Mouse (Mus musculus): Measurements from ENCODE around the gene Ttc13. TPM values are rescaled to one million over a fixed set of nuclear protein-coding genes. Genes with fewer than 3 reads are reported as not detected.

Ttc13 gene
- polyA plus RNA-seq, 1 experiment from 2014 or later: 52.5 TPM

DNA sequence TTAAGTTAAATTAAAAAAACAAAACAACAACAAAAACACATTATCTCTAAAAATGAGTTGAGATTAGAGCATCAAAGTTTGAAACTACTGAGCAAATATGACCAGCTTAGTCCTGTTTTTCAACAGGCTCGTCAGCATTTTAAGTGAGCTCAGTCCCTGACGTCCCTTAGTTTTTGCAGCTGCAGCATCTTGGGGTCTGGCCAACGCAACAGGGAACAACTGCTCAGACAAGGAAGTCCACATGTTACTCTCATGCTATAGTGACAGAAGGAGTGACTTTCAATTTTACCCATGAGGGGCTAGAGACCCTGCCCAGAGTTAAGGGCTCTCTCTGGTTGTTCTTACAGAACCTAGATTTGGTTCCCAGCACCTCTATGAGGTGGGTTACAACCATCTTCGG lies 17.4 kb downstream of the Ttc13 start:
- no peak for ATAC-seq (ENCODE audit: insufficient read depth)
- Histone ChIP-seq H3K9me3 (ENCODE audit: low read depth, low read length) (no peaks in the 10 kb centered on the region), H3K27ac (ENCODE audit: low read depth) (no peak overlapping the region), H3K36me3 (ENCODE audit: insufficient read depth) (peaks cover 36% of the 10 kb centered on the region), H3K4me1 (ENCODE audit: insufficient read depth) (no peaks in the 10 kb centered on the region), H3K4me2 (no peak overlapping the region), H3K4me3 (ENCODE audit: low read depth, low read length) (no peak overlapping the region), H3K9ac (no peak overlapping the region), H3K27me3 (ENCODE audit: insufficient read depth, low read length) (no peaks in the 10 kb centered on the region)
- no peak for TF ChIP-seq CTCF (IDR thresholded peaks at IDR 0.05; ENCODE audit: low read depth)
- no peak for DNase-seq
- 77% methylated on average over 4 of the region's 4 CpGs for WGBS

DNA sequence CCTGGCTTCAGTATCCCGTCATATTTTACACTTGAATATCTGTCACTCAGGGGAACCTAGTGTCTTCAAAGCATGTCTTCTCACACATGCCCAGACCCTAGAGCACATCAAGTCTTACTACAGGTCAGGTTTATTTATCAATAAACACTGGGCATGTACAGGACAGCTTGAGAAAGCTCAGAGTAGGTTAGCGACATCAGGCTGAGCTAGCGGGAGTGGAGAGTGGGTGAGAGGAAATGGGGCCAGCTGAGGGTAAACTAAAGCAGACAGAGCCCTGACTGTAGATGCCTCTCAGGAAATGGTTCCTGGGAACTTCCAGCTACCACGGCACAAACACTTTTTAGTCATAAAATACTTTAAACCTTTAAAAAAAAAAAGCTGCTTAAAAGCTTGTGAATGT lies 18.3 kb downstream of the Ttc13 start:
- DNase-seq: no peak
- Histone ChIP-seq H3K27ac (ENCODE audit: low read depth) (no peak overlapping the region), H3K4me1 (ENCODE audit: insufficient read depth) (no peaks in the 10 kb centered on the region), H3K4me2 (no peak overlapping the region), H3K27me3 (ENCODE audit: insufficient read depth, low read length) (no peaks in the 10 kb centered on the region), H3K9ac (no peak overlapping the region), H3K36me3 (ENCODE audit: insufficient read depth) (peaks cover 35% of the 10 kb centered on the region), H3K4me3 (ENCODE audit: low read depth, low read length) (no peak overlapping the region), H3K9me3 (ENCODE audit: low read depth, low read length) (no peaks in the 10 kb centered on the region)
- ATAC-seq (ENCODE audit: insufficient read depth): no peak
- no peak for TF ChIP-seq CTCF (IDR thresholded peaks at IDR 0.05; ENCODE audit: low read depth)
- 51% methylated on average over 4 of the region's 4 CpGs for WGBS

DNA sequence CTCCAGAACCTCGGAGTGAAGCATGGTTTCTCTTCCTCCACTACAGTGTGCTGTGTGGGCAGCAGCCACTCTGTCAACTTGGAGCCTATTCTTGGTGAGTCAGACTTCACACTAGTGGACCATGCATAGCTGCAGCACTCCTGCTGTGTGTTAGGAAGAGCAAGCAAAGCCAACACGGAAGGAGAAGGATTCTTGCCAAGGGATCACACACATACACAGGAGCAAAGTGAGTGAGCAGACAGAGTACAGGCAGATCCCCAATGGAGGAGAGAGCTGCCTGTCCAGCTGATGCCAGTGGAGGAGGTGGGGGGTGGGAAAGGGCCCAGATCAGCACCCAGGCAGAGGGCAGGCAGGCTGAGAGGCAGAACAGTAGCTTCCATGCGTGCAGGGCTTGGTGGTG lies 19.6 kb downstream of the Ttc13 start:
- Histone ChIP-seq H3K36me3 (ENCODE audit: insufficient read depth) (peaks cover 43% of the 10 kb centered on the region), H3K9me3 (ENCODE audit: low read depth, low read length) (no peaks in the 10 kb centered on the region), H3K4me3 (ENCODE audit: low read depth, low read length) (no peak overlapping the region), H3K4me1 (ENCODE audit: insufficient read depth) (no peaks in the 10 kb centered on the region), H3K9ac (no peak overlapping the region), H3K27ac (ENCODE audit: low read depth) (no peak overlapping the region), H3K4me2 (no peak overlapping the region), H3K27me3 (ENCODE audit: insufficient read depth, low read length) (no peaks in the 10 kb centered on the region)
- ATAC-seq (ENCODE audit: insufficient read depth): no peak
- TF ChIP-seq CTCF (IDR thresholded peaks at IDR 0.05; ENCODE audit: low read depth): no peak
- no peak for DNase-seq
- WGBS: 80% methylated on average over 3 of the region's 3 CpGs

DNA sequence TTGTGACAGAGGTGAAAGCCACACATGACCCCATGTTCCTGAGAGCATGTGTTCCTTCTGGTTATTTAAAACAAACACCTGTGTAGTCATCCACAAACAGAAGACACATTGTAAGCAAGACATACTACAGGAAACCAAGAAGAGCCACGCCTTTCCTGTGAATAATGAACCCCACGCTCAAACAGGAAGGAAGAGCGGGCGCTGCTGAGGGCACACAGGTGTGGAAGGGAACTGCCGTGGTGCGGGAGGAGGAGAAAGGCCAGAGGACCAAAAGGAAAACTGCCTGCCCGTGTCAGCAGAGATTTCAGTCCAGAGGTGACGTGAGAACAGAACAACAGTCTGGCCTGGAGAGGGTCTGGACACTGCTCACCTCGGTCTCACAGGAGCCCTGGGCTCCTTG lies 20.8 kb downstream of the Ttc13 start:
- WGBS: 82% methylated on average over 9 of the region's 9 CpGs
- H3K4me2 ChIP-seq: no peak overlapping the region
- DNase-seq: no peak
- H3K36me3 ChIP-seq (ENCODE audit: insufficient read depth): peaks cover 41% of the 10 kb centered on the region
- H3K27ac ChIP-seq (ENCODE audit: low read depth): no peak overlapping the region
- TF ChIP-seq CTCF (IDR thresholded peaks at IDR 0.05; ENCODE audit: low read depth): no peak
- no peaks in the 10 kb centered on the region for H3K4me1 ChIP-seq (ENCODE audit: insufficient read depth)
- no peaks in the 10 kb centered on the region for H3K9me3 ChIP-seq (ENCODE audit: low read depth, low read length)
- no peak overlapping the region for H3K9ac ChIP-seq
- no peaks in the 10 kb centered on the region for H3K27me3 ChIP-seq (ENCODE audit: insufficient read depth, low read length)
- ATAC-seq (ENCODE audit: insufficient read depth): no peak
- H3K4me3 ChIP-seq (ENCODE audit: low read depth, low read length): no peak overlapping the region

DNA sequence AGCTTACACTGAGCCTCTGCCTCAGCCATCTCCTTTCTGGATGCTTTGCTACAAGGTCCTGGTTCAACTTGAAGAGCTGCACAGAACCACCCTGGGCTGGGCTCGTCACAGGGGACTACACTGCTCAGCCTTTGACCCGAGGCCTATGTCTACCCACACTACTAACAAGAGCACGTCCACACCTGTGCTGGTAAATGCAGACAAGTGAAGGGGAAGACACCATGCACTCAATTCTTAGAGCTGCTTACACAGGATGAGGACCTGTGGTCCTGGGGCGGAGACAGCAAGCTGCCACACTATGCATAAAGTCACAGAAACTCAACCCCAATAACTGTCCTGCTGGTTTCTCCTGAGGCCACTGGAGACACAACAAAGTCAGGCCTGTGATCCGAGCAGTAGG lies 21.5 kb downstream of the Ttc13 start:
- WGBS: 87% methylated on average over 5 of the region's 5 CpGs
- H3K4me2 ChIP-seq: no peak overlapping the region
- H3K9ac ChIP-seq: no peak overlapping the region
- H3K4me1 ChIP-seq (ENCODE audit: insufficient read depth): no peaks in the 10 kb centered on the region
- no peaks in the 10 kb centered on the region for H3K27me3 ChIP-seq (ENCODE audit: insufficient read depth, low read length)
- no peak overlapping the region for H3K4me3 ChIP-seq (ENCODE audit: low read depth, low read length)
- no peak overlapping the region for H3K27ac ChIP-seq (ENCODE audit: low read depth)
- no peak for ATAC-seq (ENCODE audit: insufficient read depth)
- no peaks in the 10 kb centered on the region for H3K9me3 ChIP-seq (ENCODE audit: low read depth, low read length)
- no peak for DNase-seq
- H3K36me3 ChIP-seq (ENCODE audit: insufficient read depth): peaks cover 35% of the 10 kb centered on the region
- no peak for TF ChIP-seq CTCF (IDR thresholded peaks at IDR 0.05; ENCODE audit: low read depth)

DNA sequence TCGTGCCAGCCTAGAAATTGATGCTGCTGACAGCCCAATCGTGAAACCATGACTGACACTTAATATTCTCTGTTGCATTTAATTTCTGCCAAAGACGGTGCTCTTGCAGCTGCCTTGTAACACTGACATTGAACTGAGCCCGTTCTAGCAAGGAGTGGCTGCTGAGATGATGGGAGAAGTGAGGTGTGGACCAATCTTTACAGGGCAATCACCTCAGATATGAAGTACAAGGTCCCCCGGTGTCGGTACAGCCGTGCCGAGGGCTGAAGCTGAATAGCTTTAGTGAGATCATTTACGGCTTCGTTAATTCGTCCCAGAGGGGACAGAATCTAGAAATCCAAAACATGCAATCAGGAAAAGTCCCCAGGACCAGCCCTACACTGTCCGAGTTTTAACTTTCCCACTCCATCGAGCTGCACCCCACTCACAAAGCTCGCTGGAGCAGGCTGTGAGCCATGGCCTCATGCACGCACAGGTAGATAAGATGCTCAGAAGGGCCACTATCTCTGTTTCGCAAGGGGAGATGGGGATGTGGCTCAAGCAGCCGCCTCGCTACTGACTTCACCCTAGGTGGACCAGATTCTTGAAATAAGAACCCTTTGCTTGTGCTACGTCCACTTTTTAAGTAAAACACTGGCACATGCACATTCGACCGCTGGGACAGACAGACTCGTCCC lies 26.2 kb downstream of the Ttc13 start:
- Histone ChIP-seq H3K4me2 (no peak overlapping the region), H3K36me3 (ENCODE audit: insufficient read depth) (peaks cover 50% of the 10 kb centered on the region), H3K27ac (ENCODE audit: low read depth) (no peak overlapping the region), H3K9me3 (ENCODE audit: low read depth, low read length) (no peaks in the 10 kb centered on the region), H3K9ac (no peak overlapping the region), H3K4me3 (ENCODE audit: low read depth, low read length) (no peak overlapping the region), H3K27me3 (ENCODE audit: insufficient read depth, low read length) (no peaks in the 10 kb centered on the region), H3K4me1 (ENCODE audit: insufficient read depth) (no peaks in the 10 kb centered on the region)
- TF ChIP-seq CTCF (IDR thresholded peaks at IDR 0.05; ENCODE audit: low read depth): no peak
- WGBS: 90% methylated on average over 22 of the region's 22 CpGs
- no peak for DNase-seq
- ATAC-seq (ENCODE audit: insufficient read depth): no peak

DNA sequence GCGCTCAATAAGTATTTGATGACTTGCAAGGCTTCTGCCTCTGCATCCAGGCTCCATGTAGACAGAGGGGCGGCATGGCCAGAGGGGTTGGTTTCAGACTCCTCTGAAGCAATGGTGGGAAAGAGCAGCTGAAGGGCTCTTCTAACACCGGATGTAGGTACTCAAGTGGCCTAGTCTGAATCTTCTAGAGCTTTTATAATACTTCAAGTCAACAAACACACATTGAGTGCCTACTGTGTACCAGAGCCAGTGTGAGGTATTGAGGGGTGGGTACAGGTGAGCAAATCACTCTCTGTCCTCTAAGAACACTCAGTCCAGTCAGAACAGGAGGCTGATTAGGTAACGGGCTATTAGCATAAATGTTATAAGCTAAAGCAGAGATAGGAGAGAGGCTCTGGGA lies 30.1 kb downstream of the Ttc13 start:
- Histone ChIP-seq H3K4me2 (no peak overlapping the region), H3K27me3 (ENCODE audit: insufficient read depth, low read length) (no peaks in the 10 kb centered on the region), H3K9me3 (ENCODE audit: low read depth, low read length) (no peaks in the 10 kb centered on the region), H3K4me3 (ENCODE audit: low read depth, low read length) (no peak overlapping the region), H3K4me1 (ENCODE audit: insufficient read depth) (no peaks in the 10 kb centered on the region), H3K36me3 (ENCODE audit: insufficient read depth) (peaks cover 34% of the 10 kb centered on the region), H3K9ac (no peak overlapping the region), H3K27ac (ENCODE audit: low read depth) (no peak overlapping the region)
- ATAC-seq (ENCODE audit: insufficient read depth) (peak; percentile 76; the same call in 1 of the 2 replicates), DNase-seq (peak; percentile 37)
- 73% methylated on average over 4 of the region's 4 CpGs for WGBS
- TF ChIP-seq CTCF (IDR thresholded peaks at IDR 0.05; ENCODE audit: low read depth): no peak

All from lung, embryonic 14.5 days (tissue).